Mouse (Mus musculus) R1 (cell line): ENCODE results near the gene Col3a1.

Experiments used
- DNase-seq: peaks from one replicate; pipeline ENCODE4 v3.0.0-alpha.2; 2018; ENCODE audit warnings: low read depth, low spot score

Col3a1 gene

GRCm38 (mm10) chr1:45311388-45311787 is at the start of gene Col3a1:
Col3a1 (plus strand) TSS chr1:45311538.
- DNase-seq, result no peak

- peak; percentile 13 for DNase-seq
These were observed 41.9 kb upstream of the Col3a1 start for GRCm38 (mm10) chr1:45269421-45269820.

GRCm38 (mm10) chr1:45276006-45276539 is 35.3 kb upstream of the Col3a1 start:
- DNase-seq, result no peak

GRCm38 (mm10) chr1:45287954-45288353 is 23.4 kb upstream of the Col3a1 start:
- DNase-seq, result no peak

- no peak for DNase-seq
These were observed 21.3 kb upstream of the Col3a1 start for GRCm38 (mm10) chr1:45290037-45290436.

- DNase-seq, result no peak
These were observed 11.8 kb upstream of the Col3a1 start for GRCm38 (mm10) chr1:45299394-45300119.

- no peak for DNase-seq
These were observed 7.1 kb upstream of the Col3a1 start for GRCm38 (mm10) chr1:45304273-45304672.

GRCm38 (mm10) chr1:45309015-45309414 is 2.3 kb upstream of the Col3a1 start:
- peak; percentile 2 for DNase-seq

- DNase-seq, result no peak
These were observed 624 bp downstream of the Col3a1 start for GRCm38 (mm10) chr1:45311962-45312361.

GRCm38 (mm10) chr1:45312870-45313269 is 1.5 kb downstream of the Col3a1 start:
- no peak for DNase-seq

- DNase-seq, result peak; percentile 55
These were observed 2.5 kb downstream of the Col3a1 start for GRCm38 (mm10) chr1:45313696-45314295.

- no peak for DNase-seq
These were observed 4.6 kb downstream of the Col3a1 start for GRCm38 (mm10) chr1:45315767-45316528.

GRCm38 (mm10) chr1:45318241-45318640 is 6.9 kb downstream of the Col3a1 start:
- no peak for DNase-seq

- DNase-seq, result no peak
These were observed 9.5 kb downstream of the Col3a1 start for GRCm38 (mm10) chr1:45320861-45321260.

GRCm38 (mm10) chr1:45329149-45329548 is 17.8 kb downstream of the Col3a1 start:
- DNase-seq, result no peak

GRCm38 (mm10) chr1:45355944-45356343 is 44.6 kb downstream of the Col3a1 start:
- no peak for DNase-seq

- DNase-seq, result peak; percentile 96
These were observed 46.7 kb downstream of the Col3a1 start for GRCm38 (mm10) chr1:45358020-45358419.

GRCm38 (mm10) chr1:45359147-45359546 is 47.8 kb downstream of the Col3a1 start:
- peak; percentile 25 for DNase-seq

- DNase-seq, result peak; percentile 78
These were observed 48.3 kb downstream of the Col3a1 start for GRCm38 (mm10) chr1:45359673-45360072.

- DNase-seq, result no peak
These were observed 51.9 kb downstream of the Col3a1 start for GRCm38 (mm10) chr1:45363274-45363673.

- no peak for DNase-seq
These were observed 54.1 kb downstream of the Col3a1 start for GRCm38 (mm10) chr1:45365427-45365826.

GRCm38 (mm10) chr1:45379992-45380690 is 68.8 kb downstream of the Col3a1 start:
- no peak for DNase-seq
